In the genomic region with DNA sequence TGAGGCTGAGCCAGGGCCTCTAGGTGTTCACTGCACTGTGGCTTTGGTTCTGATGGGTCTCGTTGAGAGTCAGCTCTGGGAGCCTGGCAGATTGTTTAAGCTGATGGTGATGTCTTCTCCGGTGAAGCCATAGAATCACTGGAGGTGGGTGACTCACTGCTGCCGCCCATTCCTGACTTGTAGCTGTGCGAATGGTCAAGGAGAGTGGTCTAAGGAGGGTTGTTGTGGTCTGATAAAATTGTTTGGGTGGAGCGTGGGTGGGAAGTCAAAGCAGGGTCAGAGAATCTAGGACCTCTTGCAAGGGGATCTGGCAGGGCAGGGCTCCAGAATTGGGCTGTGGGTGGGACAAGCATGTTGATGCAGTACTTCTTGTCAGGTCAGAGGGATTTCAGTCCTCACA, we compare ENCODE assay signal across 22 mouse cellular contexts.
DNase-seq lines count a peak whose midpoint lies in the region; ATAC-seq and TF ChIP-seq lines count a peak whose summit lies in the region.
"Had no signal": no experiment of that assay in that cellular context is flagged by ENCODE, and none has a peak within 500 bp of the region (broad histone marks: within the 10 kb centered on the region; RNA-seq: fewer than 3 reads in every experiment).

No protein-coding gene starts in this region.

- TF ChIP-seq POLR2A in cortical plate, adult 2 months (IDR thresholded peaks at IDR 0.05; ENCODE audit: extremely low read depth, insufficient read depth, low read length), result no peak

- 0 out of 2 replicates have a peak, but pooled peaks have one; percentile 28 for ATAC-seq in frontal cortex, adult (ENCODE audit: low TSS enrichment)
- no peak for ATAC-seq in erythroid progenitor cell, adult 5-6 weeks (replicated peaks; ENCODE audit: low FRiP score, poor library complexity, severe bottlenecking)
- ATAC-seq: forebrain, embryonic 14.5 days; hindbrain, embryonic 16.5 days; inflammation-experienced regulatory T-cells, adult 6 months had no signal

- peak overlapping the region; percentile 22 for H3K27ac ChIP-seq in left cerebral cortex, adult 2 months
- H3K27ac ChIP-seq in cortical plate, adult 2 months (ENCODE audit: insufficient read depth, low read length), result 0 out of 2 replicates have a peak overlapping the region, but pooled peaks have one; percentile 17
- H3K27ac ChIP-seq: embryonic facial prominence, embryonic 13.5 days; forebrain, embryonic 10.5 days; hindbrain, embryonic 12.5 days had no signal

- no peak for DNase-seq in frontal cortex, postnatal 25 days (ENCODE audit: low spot score in 2 of 2)
- no peak for DNase-seq in left cerebral cortex, adult 2 months (ENCODE audit: extremely low spot score in 1 of 2, low spot score in 2 of 2)
- no peak for DNase-seq in left cerebral cortex, postnatal 14 days (ENCODE audit: low spot score in 2 of 2)
- DNase-seq in 3T3-L1 (ENCODE audit: low read depth, low spot score), result peak; percentile 76
- no peak for DNase-seq in spleen, postnatal 4 days (ENCODE audit: low spot score in 2 of 2)
- DNase-seq: adrenal gland, postnatal 10 days; cerebellum, adult 11 months; cerebellum, adult 8-10 months; cerebellum, postnatal 14 days; gastrocnemius, postnatal 10 days; heart, adult 18-20 months; heart, postnatal 10 days; heart, postnatal 4 days had no signal

- no peak for TF ChIP-seq CTCF in left cerebral cortex, adult 2 months (IDR thresholded peaks at IDR 0.05)
- no peak for TF ChIP-seq CTCF in cortical plate, adult 2 months (IDR thresholded peaks at IDR 0.05; ENCODE audit: extremely low read depth, insufficient read depth, low read length)

- H3K4me1 ChIP-seq in cortical plate, adult 2 months (ENCODE audit: control insufficient read depth, insufficient read depth, low read length), result peaks cover 9% of the 10 kb centered on the region
- H3K4me1 ChIP-seq: embryonic facial prominence, embryonic 13.5 days had no signal

- no peak overlapping the region for H3K4me3 ChIP-seq in left cerebral cortex, adult 2 months
- H3K4me3 ChIP-seq in cortical plate, adult 2 months (ENCODE audit: insufficient read depth, low read length), result no peak overlapping the region
- H3K4me3 ChIP-seq: embryonic facial prominence, embryonic 13.5 days; forebrain, embryonic 10.5 days; hindbrain, embryonic 12.5 days had no signal

- intact Hi-C loops in left cerebral cortex, adult 2 months (cut with DNase I), result no loop called here
- intact Hi-C loops in left cerebral cortex, postnatal 14 days (cut with DNase I), result no loop called here
